Mouse (Mus musculus) layer of hippocampus, postnatal 25 days (tissue): ENCODE results near the gene Map6d1. TPM values are rescaled to one million over a fixed set of nuclear protein-coding genes. Genes with fewer than 3 reads are reported as not detected.

Source experiments
- DNase-seq, 2 experiments: peaks; one replicate each; pipeline ENCODE4 v3.0.0; 2022; ENCODE audit warnings: mixed read lengths in 2 of 2, low spot score in 1 of 2; ENCODE audit errors: extremely low spot score in 1 of 2
- total RNA-seq, 2 experiments: library from RNA; stranded (reverse); gene quantifications; 2 replicates each; pipeline ENCODE4 v1.2.3; 2021

Gene Map6d1
- total RNA-seq, 2 experiments from 2014 or later, result 41.0 to 42.1 TPM

DNA sequence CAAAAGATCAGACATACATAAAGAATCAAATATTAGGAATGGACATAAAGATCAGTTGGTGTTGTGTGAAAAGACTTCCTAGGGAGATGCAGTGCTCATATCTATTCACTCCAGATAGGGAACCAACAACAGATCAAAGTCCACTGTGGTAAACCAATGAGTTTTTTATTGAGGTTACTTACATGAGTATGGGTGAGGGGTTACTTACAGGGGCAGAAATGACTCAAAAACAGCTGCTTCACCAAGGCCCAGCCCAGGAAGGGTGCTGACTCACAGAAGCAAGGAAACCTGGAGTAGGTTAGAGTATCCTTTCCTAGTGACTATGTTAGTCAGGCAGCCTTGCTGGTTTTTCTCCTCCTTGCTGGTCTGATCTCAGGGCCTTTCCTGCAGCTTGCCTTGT, 49.1 kb downstream of the Map6d1 start:
- DNase-seq, result no peak

- no peak for DNase-seq
These were observed 49.8 kb downstream of the Map6d1 start for GRCm38 (mm10) chr16:20191161-20191882.

DNA sequence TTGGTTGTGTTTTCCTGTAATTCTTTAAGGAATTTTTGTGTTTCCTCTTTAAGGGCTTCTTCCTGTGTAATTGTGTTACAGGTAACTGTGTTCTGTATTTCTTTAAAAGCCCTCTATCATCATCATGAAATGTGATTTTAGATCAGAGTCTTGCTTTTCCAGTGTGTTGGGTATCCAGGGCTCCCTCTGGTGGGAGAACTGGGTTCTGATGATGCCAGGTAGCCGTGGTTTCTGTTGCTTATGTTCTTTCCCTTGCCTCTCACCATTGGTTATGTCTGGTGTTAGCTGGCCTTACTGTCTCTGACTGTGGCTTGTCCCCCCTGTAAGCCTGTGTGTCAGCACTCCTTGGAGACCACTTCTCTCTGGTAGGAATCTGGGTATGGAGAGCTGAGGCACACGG, 55.8 kb downstream of the Map6d1 start:
- DNase-seq, result peak in 1 of 2 experiments; percentile 52

Other genes starting within 250 kb of the Map6d1 start
- gene Klhl24, start 143.8 kb downstream of the Map6d1 start, total RNA-seq, result 10 to 100 TPM; 81.5 to 82.6 TPM
- 10 to 100 TPM; 29.8 to 46.5 TPM for gene Yeats2, start 100.3 kb downstream of the Map6d1 start, total RNA-seq
- gene Parl, start 61.0 kb upstream of the Map6d1 start, total RNA-seq, result 10 to 100 TPM; 53.5 to 64.1 TPM
- not detected for gene Cyp2ab1, start 84.0 kb upstream of the Map6d1 start, total RNA-seq
- gene Abcc5, start 185.0 kb upstream of the Map6d1 start, total RNA-seq, result 100 to 1,000 TPM; 168 to 224 TPM